Mouse (Mus musculus): Measurements from ENCODE around the gene Vmn2r16.

Gene Vmn2r16

DNA sequence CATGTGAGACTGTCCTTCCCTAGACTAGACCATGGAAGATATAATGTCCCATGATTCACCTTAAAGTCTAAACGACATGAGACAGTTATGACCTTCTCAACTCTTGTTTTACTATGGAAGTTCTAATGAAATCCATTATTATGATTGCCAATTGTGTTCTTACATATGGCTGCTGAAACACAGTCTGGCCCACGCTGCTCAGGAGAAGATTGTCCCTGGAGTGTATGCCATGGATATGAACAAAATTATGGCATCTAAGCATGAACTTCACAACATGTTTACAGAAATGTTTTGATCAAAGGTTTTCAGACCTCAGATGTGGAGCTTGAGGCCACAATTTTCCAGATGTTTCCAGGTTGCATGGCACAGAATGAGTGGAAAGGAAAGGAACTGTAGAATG, at the start of gene Vmn2r16:
Vmn2r16 (plus strand) TSS at position 301 of the 400 bp plus-strand sequence.
- DNase-seq (ENCODE audit: low read depth, low spot score) = no peak

DNA sequence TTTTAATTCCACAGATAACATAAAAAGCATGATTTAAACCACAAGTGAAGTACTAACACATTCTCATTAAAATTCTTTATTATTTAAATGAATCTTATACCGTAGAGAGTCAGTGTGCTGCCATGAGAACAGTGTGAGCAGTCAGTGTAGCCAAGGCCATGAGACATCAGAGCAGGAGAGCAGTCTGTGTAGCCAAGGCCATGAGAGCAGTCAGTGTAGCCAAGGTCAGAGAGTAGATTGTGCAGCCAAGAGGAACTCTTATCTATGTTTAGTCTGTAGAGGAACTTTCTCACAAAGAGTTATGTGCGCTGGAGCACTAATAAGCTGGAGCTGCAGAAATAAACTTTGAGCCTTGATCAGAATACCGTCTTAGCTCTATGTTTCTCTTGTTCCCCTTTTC, 35.3 kb upstream of the Vmn2r16 start:
- no peak for DNase-seq (ENCODE audit: low read depth, low spot score)

DNA sequence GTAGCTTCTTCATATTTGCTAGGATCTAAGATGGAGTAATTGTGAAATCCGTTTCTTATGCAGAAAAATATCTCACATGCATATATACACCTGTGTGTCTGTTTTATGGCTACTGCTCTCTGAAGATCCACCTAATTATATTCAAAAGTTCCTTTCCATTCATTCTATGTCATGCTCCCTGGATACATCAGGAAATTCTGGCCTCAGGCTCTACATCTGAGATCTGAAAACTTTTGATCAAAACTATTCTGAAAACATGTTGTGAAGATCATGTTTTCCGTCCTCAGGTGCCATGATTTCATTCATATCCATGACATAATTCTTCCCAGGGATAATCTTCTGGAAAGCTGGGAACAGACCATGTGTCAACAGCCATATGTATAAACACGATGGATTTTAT, 32.4 kb upstream of the Vmn2r16 start, which contains the start of gene Vmn2r15:
Vmn2r15 (minus strand) TSS at position 101 of the 400 bp plus-strand sequence.
- no peak for DNase-seq (ENCODE audit: low read depth, low spot score)

DNA sequence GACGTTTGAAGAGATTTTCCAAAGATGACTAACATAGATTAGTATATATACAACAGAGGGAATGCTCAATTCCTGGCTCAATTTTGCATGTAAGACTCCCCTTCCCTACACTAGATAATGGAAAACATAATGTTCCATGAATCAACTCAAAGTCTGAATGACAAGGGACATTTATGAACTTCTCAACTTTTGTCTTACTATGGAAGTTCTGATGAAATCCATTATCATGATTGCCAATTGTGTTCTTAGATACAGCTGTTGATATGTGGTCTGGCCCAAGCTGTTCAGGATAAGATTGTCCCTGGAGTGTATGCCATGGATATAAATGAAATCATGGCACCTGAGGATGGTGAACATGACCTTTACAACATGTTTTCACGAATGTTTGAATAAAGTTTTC, 89.4 kb downstream of the Vmn2r16 start, which contains the start of gene Vmn2r17:
Vmn2r17 (plus strand) TSS at position 301 of the 400 bp plus-strand sequence.
- no peak for DNase-seq (ENCODE audit: low read depth, low spot score)
